Mouse (Mus musculus) forebrain, embryonic 13.5 days (tissue): ENCODE data around the gene Msi1. TPM values are rescaled to one million over a fixed set of nuclear protein-coding genes. Genes with fewer than 3 reads are reported as not detected.

Source experiments
- ATAC-seq: fragments of 200-750 bp; cut with Nextera tagmentation; 2 replicates; pipeline ENCODE4 v1.8.0; 2017
- H3K27ac ChIP-seq: fragments of 300-500 bp; sonication (generic); 2 replicates; pipeline ENCODE4 v1.5.1; 2015; ENCODE audit warnings: inconsistent platforms, mild to moderate bottlenecking, moderate library complexity
- H3K27me3 ChIP-seq: fragments of 300-500 bp; sonication (generic); 2 replicates; pipeline ENCODE4 v1.6.1; 2015; ENCODE audit warnings: mild to moderate bottlenecking, inconsistent platforms
- H3K36me3 ChIP-seq: fragments of 300-500 bp; sonication (generic); 2 replicates; pipeline ENCODE4 v1.6.1; 2015; ENCODE audit warnings: mild to moderate bottlenecking, inconsistent platforms; ENCODE audit not compliant: poor library complexity, severe bottlenecking
- H3K4me1 ChIP-seq: fragments of 300-500 bp; sonication (generic); 2 replicates; pipeline ENCODE4 v1.6.1; 2015; ENCODE audit warnings: inconsistent platforms
- H3K4me2 ChIP-seq: fragments of 300-500 bp; sonication (generic); 2 replicates; pipeline ENCODE4 v1.6.1; 2015; ENCODE audit warnings: inconsistent platforms, mild to moderate bottlenecking, moderate library complexity
- H3K4me3 ChIP-seq: fragments of 300-500 bp; sonication (generic); 2 replicates; pipeline ENCODE4 v1.5.1; 2015; ENCODE audit warnings: mild to moderate bottlenecking, inconsistent platforms
- H3K9ac ChIP-seq: fragments of 300-500 bp; sonication (generic); 2 replicates; pipeline ENCODE4 v1.6.1; 2015; ENCODE audit warnings: mild to moderate bottlenecking, inconsistent platforms
- H3K9me3 ChIP-seq: fragments of 300-500 bp; sonication (generic); replicated peaks from 2 replicates; pipeline ENCODE4 v1.6.1; 2016; ENCODE audit warnings: inconsistent platforms
- WGBS: fragments of 180-500 bp; shearing (Covaris S2); methylation state at CpG from one replicate; pipeline ENCODE4 v1.1.7; 2015; 5-methylcytosine and 5-hydroxymethylcytosine counted together
- polyA plus RNA-seq: library from polyadenylated mRNA; unstranded; fragments of >200 nt; fragmentation: Nextera tagmentation; extraction: Ambion mirVana; gene quantifications from 2 replicates; pipeline ENCODE4 v1.2.1, GENCODE M21; 2015

Msi1 gene
- polyA plus RNA-seq, 1 experiment from 2014 or later = 107 TPM

DNA sequence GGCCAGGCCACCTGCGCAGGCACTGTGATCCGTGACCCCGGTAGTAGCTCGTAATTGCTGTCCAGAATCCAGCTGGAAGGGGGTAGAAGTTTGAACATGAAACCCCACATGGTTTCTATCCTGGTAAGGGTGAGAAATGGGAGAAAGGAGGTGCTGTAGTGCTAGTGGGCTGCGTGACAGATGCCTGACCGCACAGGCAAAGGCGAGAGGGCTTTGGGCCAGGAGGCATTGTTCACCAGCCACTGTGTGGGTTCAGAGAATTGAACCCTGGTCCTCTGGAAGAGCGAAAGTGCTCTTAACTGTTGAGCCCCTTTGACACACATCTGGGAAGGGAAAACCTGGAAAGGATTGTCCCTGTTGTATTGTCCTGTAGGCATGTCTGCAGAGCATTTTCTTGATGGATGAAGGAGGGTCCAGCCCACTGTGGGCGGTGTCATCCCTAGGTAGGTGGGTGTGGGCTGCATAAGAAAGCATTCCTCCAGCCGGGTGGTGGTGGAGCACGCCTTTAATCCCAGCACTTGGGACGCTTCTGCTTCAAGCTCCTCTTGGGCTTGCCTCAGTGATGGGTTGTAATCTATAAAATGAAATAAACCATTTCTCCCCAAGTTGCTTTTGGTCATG, 46.8 kb downstream of the Msi1 start:
- Histone ChIP-seq H3K27ac (0 out of 2 replicates have a peak overlapping the region, but pooled peaks have one; percentile 10), H3K4me2 (peak overlapping the region; percentile 62), H3K4me3 (peak overlapping the region; percentile 40), H3K36me3 (no peaks in the 10 kb centered on the region; the same call in 1 of the 2 replicates), H3K27me3 (peaks cover 18% of the 10 kb centered on the region), H3K9me3 (no peaks in the 10 kb centered on the region), H3K4me1 (peaks cover 12% of the 10 kb centered on the region), H3K9ac (peak overlapping the region; percentile 58; the same call in 1 of the 2 replicates)
- WGBS = 38% methylated on average over 12 of the region's 12 CpGs
- ATAC-seq = 0 out of 2 replicates have a peak, but pooled peaks have one; percentile 31

DNA sequence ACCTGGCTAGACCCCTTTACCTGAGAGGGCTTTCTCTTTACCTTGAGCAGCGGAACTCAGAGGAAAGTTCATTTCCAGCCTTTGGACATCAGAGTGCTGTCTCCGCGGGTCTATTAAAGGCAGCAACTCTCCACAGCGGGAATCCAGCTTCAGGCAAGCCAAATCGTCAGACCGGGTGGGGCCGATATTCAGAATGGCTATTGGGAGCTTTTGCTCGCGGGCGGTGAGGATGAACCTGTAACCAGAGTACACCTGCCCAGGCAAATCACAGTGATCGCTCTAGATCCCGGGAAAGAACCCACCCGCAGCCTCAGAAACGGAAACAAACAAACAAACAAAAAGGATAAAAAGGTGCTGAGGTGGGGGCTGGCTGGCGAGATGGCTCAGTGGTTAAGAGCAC, 50.2 kb downstream of the Msi1 start:
- Histone ChIP-seq H3K4me2 (0 out of 2 replicates have a peak overlapping the region, but pooled peaks have one; percentile 42), H3K36me3 (no peaks in the 10 kb centered on the region; the same call in 1 of the 2 replicates), H3K4me1 (peaks cover 31% of the 10 kb centered on the region), H3K9me3 (no peaks in the 10 kb centered on the region), H3K9ac (no peak overlapping the region), H3K27me3 (peaks cover 33% of the 10 kb centered on the region), H3K4me3 (no peak overlapping the region), H3K27ac (no peak overlapping the region)
- WGBS = 35% methylated on average over 15 of the region's 15 CpGs
- no peak for ATAC-seq

DNA sequence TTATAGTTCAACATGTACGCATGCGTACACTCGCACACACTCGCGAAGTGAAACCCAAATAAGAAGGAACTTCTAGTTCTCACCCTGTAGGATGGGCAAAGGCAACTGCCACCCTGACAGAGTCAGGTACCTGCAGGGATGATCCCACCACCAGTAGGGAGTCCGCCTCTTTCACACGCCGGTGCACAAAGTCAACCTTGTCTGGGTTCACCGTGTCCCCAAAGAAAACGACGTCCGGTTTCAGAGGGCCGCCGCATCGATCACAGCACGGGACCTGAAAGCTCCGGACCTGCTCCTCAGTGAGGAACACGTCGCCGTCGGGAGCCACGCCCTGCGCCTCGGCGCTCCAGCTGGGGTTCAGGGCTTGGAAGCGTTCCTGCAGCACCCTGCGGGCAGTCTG, 50.7 kb downstream of the Msi1 start:
- 15% methylated on average over 27 of the region's 27 CpGs for WGBS
- no peak overlapping the region for H3K27ac ChIP-seq
- H3K9ac ChIP-seq = 0 out of 2 replicates have a peak overlapping the region, but pooled peaks have one; percentile 18
- peak overlapping the region; percentile 42 for H3K4me2 ChIP-seq
- no peaks in the 10 kb centered on the region; the same call in 1 of the 2 replicates for H3K36me3 ChIP-seq
- peaks cover 33% of the 10 kb centered on the region for H3K27me3 ChIP-seq
- peak overlapping the region; percentile 22 for H3K4me3 ChIP-seq
- H3K9me3 ChIP-seq = no peaks in the 10 kb centered on the region
- H3K4me1 ChIP-seq = peaks cover 34% of the 10 kb centered on the region
- no peak for ATAC-seq

DNA sequence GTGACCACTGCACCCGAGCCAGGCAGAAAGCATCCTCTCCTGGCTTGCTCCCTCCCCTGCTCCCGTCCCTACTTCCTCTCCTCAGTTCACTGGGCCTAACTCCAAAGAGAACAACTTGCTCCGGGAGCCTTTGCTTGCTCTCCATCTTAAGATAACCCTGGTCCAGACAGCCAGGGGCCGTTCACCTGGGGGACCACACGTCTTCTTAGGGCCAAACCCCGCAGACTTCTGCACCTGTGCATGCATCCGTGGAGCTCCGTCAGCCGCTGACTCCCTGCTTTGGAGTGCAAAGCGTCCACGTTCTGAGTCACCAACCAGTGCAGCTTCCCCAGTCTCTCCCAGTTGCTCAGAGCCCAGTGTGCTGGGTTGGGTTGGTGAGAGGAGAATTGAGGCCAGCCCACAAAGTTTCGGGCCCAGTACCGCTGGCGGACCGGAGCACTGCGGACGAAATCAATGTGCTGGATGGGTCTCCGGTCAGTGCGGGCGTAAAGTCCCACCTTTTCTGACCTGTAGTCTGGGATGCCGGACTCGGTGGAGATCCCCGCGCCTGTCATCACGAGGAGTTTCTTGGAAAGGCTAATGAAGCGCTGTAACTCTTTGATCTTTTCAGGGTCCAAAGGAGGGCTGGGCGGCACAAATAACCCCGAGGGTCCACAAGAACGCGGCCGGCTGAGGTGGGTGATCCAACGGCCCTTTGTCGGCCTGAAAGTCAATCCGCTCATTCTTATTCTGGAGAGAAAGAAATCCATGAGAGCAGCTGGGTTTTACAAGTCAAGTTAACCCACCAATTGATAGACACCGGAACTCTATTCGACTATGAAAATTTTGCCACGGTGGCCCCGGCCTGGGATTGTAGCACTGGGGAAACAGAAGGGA, 53.2 kb downstream of the Msi1 start:
- Histone ChIP-seq H3K4me2 (peak overlapping the region; percentile 49), H3K4me1 (peaks cover 28% of the 10 kb centered on the region), H3K9me3 (no peaks in the 10 kb centered on the region), H3K4me3 (peak overlapping the region; percentile 23), H3K27me3 (peaks cover 33% of the 10 kb centered on the region), H3K9ac (peak overlapping the region; percentile 50), H3K36me3 (no peaks in the 10 kb centered on the region), H3K27ac (no peak overlapping the region)
- 24% methylated on average over 38 of the region's 38 CpGs for WGBS
- ATAC-seq = no peak

DNA sequence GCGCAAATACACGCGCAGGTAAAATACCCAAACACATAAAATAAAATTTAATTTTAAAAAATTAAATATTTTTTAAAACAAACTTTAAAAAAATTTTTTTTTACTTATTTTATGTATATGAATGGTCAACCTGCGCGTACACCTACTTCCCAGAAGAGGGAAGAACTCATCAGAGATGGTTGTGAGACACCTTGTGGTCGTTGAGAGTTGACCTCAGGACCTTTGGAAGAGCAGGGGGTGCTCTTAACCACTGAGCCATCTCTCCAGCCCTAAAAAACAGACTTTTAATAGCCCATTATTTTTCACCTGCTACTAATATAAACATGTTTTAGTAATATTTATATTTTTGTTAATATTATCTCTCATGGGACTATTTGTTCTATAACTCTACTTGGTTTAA, 54.0 kb downstream of the Msi1 start:
- H3K27ac ChIP-seq = no peak overlapping the region
- no peak overlapping the region for H3K9ac ChIP-seq
- peaks cover 28% of the 10 kb centered on the region for H3K4me1 ChIP-seq
- no peaks in the 10 kb centered on the region for H3K9me3 ChIP-seq
- no peaks in the 10 kb centered on the region for H3K36me3 ChIP-seq
- peak overlapping the region; percentile 49; the same call in 1 of the 2 replicates for H3K4me2 ChIP-seq
- ATAC-seq = no peak
- no peak overlapping the region for H3K4me3 ChIP-seq
- WGBS = 25% methylated on average over 6 of the region's 6 CpGs
- peaks cover 33% of the 10 kb centered on the region for H3K27me3 ChIP-seq

DNA sequence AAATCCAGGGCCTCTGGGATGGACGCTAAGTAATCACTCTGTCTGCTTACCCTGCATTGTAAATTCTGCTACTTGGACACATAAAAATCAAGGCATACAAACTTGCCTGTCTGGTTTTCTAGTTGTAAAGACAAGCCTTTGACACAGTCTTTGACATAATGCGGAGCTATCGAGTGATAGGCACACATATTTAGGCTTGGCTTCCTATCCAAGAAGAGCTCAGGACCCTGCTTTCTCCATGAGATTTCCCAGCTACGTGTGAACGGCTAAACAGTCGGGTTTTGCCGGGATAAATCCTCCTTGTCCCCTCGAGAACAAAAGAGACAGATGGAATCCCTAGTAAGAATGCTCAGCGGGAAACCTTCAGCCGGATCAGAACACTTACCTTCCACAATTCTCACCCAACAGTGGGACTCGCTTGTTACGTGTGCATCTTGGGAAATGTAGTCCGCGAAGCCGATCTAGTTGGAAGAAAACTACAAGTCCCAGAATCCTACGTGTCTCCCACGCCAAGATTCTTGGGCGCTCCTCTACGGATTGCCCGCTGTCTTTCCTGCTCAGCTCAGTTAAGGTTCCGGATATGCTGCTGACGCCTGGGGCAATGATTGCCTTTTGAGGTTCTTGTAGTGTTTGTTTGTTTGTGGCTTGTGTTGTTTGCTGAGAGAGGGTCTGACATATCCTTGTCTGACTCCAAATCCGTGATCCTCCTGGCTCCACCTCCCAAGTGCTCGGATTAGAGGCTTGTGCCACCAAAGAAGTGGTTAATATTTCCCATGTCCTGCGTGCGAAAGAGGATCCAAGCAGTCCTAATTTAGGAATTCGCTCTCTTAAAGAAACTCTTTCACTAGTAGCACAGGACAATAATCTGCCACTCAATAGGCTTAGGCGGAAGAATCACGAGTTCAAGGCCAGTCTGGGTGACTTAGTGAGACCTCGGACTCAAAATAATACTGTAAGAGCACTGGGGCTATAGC, 54.8 kb downstream of the Msi1 start, which contains the start of gene Sirt4:
Sirt4 (minus strand) TSS at position 779 of the 974 bp plus-strand sequence.
- Histone ChIP-seq H3K27ac (peak within 1 kb of the TSS; percentile 57), H3K27me3 (peaks cover 33% of the 10 kb centered on the region), H3K4me1 (peaks cover 33% of the 10 kb centered on the region), H3K4me2 (peak within 1 kb of the TSS; percentile 66), H3K9me3 (no peaks in the 10 kb centered on the region), H3K36me3 (no peaks in the 10 kb centered on the region), H3K4me3 (peak within 1 kb of the TSS; percentile 46), H3K9ac (peak within 1 kb of the TSS; percentile 71)
- ATAC-seq = peak; percentile 90
- 7% methylated on average over 30 of the region's 30 CpGs for WGBS

DNA sequence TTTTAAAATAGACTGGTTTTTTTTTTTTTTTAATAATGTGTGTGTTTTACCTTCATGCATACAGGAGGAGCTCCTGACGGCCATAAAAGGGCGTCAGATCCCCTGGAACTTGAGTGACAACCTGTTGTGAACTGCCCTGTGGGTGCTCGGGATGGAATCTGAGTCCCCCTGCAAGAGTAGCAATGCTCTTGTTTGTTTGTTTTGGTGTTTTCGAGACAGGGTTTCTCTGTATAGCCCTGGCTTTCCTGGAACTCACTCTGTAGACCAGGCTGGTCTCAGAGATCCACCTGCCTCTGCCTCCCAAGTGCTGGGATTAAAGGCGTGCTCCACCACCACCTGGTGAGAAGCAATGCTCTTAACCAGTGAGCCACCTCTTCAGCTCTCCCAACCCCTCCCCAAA, 55.6 kb downstream of the Msi1 start:
- 80% methylated on average over 5 of the region's 5 CpGs for WGBS
- ATAC-seq = no peak
- Histone ChIP-seq H3K4me2 (peak overlapping the region; percentile 66), H3K4me1 (peaks cover 32% of the 10 kb centered on the region), H3K9ac (peak overlapping the region; percentile 71), H3K9me3 (no peaks in the 10 kb centered on the region), H3K36me3 (no peaks in the 10 kb centered on the region), H3K27ac (0 out of 2 replicates have a peak overlapping the region, but pooled peaks have one; percentile 57), H3K27me3 (peaks cover 27% of the 10 kb centered on the region), H3K4me3 (peak overlapping the region; percentile 46; the same call in 1 of the 2 replicates)

DNA sequence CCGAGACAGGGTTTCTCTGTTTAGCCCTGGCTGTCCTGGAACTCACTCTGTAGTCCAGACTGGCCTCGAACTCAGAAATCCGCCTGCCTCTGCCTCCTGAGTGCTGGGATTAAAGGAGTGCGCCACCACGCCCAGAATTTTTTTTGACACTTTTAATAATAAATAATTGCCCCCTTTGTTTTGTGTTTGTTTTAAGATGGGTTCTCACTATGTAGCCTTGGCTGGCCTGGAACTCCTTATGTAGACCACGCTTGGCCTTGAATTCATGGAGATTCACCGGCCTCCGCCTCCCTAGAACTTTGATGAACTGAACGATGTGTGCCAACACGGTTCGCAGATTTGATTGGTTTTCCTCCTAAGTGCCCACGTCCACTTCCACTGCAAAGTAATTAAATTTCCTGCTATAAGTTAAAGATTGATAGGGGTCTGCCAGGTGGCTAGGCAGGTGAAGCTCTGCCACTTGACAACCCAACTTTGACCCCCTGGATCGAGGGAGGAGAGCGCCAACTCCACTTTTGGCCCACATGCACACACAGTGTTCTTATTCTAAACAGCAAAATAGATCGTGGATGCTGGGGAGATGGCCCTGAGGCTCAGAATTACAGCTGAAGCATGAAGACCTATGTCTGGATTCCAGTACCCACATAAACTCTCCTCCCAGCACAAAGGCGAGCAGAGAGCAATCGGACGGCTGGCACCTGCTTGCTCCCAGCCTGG, 56.2 kb downstream of the Msi1 start:
- H3K27ac ChIP-seq = no peak overlapping the region
- no peak for ATAC-seq
- WGBS = 87% methylated on average over 18 of the region's 18 CpGs
- no peaks in the 10 kb centered on the region for H3K9me3 ChIP-seq
- no peak overlapping the region for H3K4me2 ChIP-seq
- no peak overlapping the region for H3K9ac ChIP-seq
- peaks cover 29% of the 10 kb centered on the region for H3K4me1 ChIP-seq
- H3K36me3 ChIP-seq = no peaks in the 10 kb centered on the region
- peaks cover 21% of the 10 kb centered on the region for H3K27me3 ChIP-seq
- no peak overlapping the region for H3K4me3 ChIP-seq

DNA sequence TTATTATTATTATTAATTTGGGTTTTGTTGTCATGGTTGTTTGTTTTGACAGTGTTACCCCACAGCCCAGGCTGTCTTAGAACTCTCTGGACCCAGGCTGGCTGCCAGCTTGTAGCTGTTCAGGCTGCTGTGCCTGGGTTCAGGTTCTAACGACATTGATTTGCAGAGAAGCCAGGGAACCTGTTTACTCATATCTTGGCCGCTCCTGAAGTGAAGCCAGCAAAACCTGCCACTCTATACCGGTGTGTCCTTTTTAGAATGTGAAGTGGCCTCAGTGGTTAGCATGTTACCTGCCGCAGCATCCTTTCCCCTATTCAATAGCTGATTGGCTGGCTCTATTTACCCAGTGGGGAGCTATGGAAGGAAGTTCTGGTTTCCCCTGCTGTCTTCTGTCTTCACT, 57.3 kb downstream of the Msi1 start:
- ATAC-seq = no peak
- Histone ChIP-seq H3K4me1 (peaks cover 37% of the 10 kb centered on the region), H3K9ac (no peak overlapping the region), H3K36me3 (no peaks in the 10 kb centered on the region), H3K4me3 (no peak overlapping the region), H3K27me3 (peaks cover 12% of the 10 kb centered on the region), H3K27ac (no peak overlapping the region), H3K9me3 (no peaks in the 10 kb centered on the region), H3K4me2 (no peak overlapping the region)
- 49% methylated on average over 4 of the region's 4 CpGs for WGBS

DNA sequence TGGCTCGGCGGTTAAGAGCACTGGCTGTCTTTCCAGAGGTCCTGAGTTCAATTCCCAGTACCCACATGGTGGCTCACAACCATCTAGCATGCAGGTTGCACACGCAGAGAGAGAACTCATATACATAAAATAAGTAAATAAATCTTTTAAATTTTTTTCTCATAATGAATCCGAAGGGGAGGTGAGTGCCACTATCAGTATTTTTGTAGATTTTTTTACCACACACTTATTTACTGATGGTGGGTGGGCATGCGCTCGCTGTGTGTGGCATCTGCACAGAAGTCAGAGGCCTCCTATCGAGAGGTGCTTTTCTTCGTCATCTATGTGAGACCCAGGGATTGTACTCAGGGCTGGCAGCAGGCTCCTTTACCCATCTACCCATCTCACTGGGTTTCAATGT, 58.0 kb downstream of the Msi1 start:
- WGBS = 83% methylated on average over 8 of the region's 8 CpGs
- Histone ChIP-seq H3K27ac (no peak overlapping the region), H3K36me3 (no peaks in the 10 kb centered on the region), H3K4me3 (no peak overlapping the region), H3K4me2 (no peak overlapping the region), H3K27me3 (peaks cover 8% of the 10 kb centered on the region), H3K9ac (no peak overlapping the region), H3K4me1 (peaks cover 40% of the 10 kb centered on the region), H3K9me3 (no peaks in the 10 kb centered on the region)
- no peak for ATAC-seq
